Mouse (Mus musculus): Measurements from ENCODE around the gene Dock2. TPM values are rescaled to one million over a fixed set of nuclear protein-coding genes. Genes with fewer than 3 reads are reported as not detected.

Gene Dock2
- total and polyA plus RNA-seq, 3 experiments: 60.9 to 101 (median 77.9) TPM

- peak; percentile 82 for DNase-seq (ENCODE audit: low read depth, low spot score)
- H3K4me3 ChIP-seq (ENCODE audit: control insufficient read depth in 1 of 2, insufficient read depth in 1 of 2, low read depth in 2 of 2, low read length in 2 of 2): no peak overlapping the region
- TF ChIP-seq USF2 (IDR thresholded peaks at IDR 0.05; ENCODE audit: borderline replicate concordance in 1 of 2, insufficient read depth in 1 of 2, low read depth in 1 of 2, low read length in 2 of 2): no peak
- no peak for TF ChIP-seq MAZ (IDR thresholded peaks at IDR 0.05; ENCODE audit: low read depth, low read length)
- TF ChIP-seq SIN3A (IDR thresholded peaks at IDR 0.05; ENCODE audit: low read length): peak; percentile 52
- TF ChIP-seq POLR2AphosphoS2 (IDR thresholded peaks at IDR 0.05; ENCODE audit: low read length): no peak
- no peak for TF ChIP-seq MYC (IDR thresholded peaks at IDR 0.05; ENCODE audit: low read depth, low read length)
- TF ChIP-seq HCFC1 (IDR thresholded peaks at IDR 0.05; ENCODE audit: low read depth, low read length): no peak
- TF ChIP-seq POLR2AphosphoS5 (IDR thresholded peaks at IDR 0.05; ENCODE audit: borderline replicate concordance, low read depth, low read length): no peak
- peak; percentile 3; the same call in 1 of the 2 replicates for TF ChIP-seq USF1 (IDR thresholded peaks at IDR 0.05; ENCODE audit: low read depth, low read length)
- TF ChIP-seq CHD2 (IDR thresholded peaks at IDR 0.05; ENCODE audit: low read length): peak; percentile 35; the same call in 1 of the 2 replicates
- TF ChIP-seq MXI1 (IDR thresholded peaks at IDR 0.05; ENCODE audit: low read depth, low read length): peak; percentile 55; the same call in 1 of the 2 replicates
- TF ChIP-seq MAX (IDR thresholded peaks at IDR 0.05; ENCODE audit: low read length): peak; percentile 38; the same call in 1 of the 2 replicates
- no peak for TF ChIP-seq CTCF (IDR thresholded peaks at IDR 0.05 in 2 of 3, conservative IDR thresholded peaks at IDR 0.05 in 1 of 3; ENCODE audit: control insufficient read depth in 1 of 3, insufficient read depth in 1 of 3, low read depth in 2 of 3, low read length in 3 of 3, poor library complexity in 1 of 3, severe bottlenecking in 1 of 3)
- peak; percentile 65; the same call in 1 of the 2 replicates for TF ChIP-seq GABPA (IDR thresholded peaks at IDR 0.05; ENCODE audit: low read depth, low read length)
- TF ChIP-seq UBTF (IDR thresholded peaks at IDR 0.05; ENCODE audit: borderline replicate concordance, insufficient read depth, low read depth, low read length): no peak
- TF ChIP-seq POLR2A (IDR thresholded peaks at IDR 0.05; ENCODE audit: control insufficient read depth in 1 of 2, insufficient read depth in 1 of 2, low read depth in 1 of 2, low read length in 2 of 2, poor library complexity in 1 of 2): no peak
- TF ChIP-seq ZNF384 (IDR thresholded peaks at IDR 0.05; ENCODE audit: low read depth, low read length): peak; percentile 83
- peak; percentile 94 for TF ChIP-seq BHLHE40 (IDR thresholded peaks at IDR 0.05; ENCODE audit: borderline replicate concordance, low read depth, low read length)
- TF ChIP-seq ETS1 (IDR thresholded peaks at IDR 0.05; ENCODE audit: low read depth, low read length): peak; percentile 68; the same call in 1 of the 2 replicates
- no peak for TF ChIP-seq ZMIZ1 (IDR thresholded peaks at IDR 0.05; ENCODE audit: low read depth, low read length)
- TF ChIP-seq SMC3 (IDR thresholded peaks at IDR 0.05; ENCODE audit: low read depth, low read length): no peak
- TF ChIP-seq JUND (IDR thresholded peaks at IDR 0.05; ENCODE audit: low read depth, low read length): no peak
- TF ChIP-seq MYB (IDR thresholded peaks at IDR 0.05; ENCODE audit: low read depth, low read length): no peak
- peak; percentile 54 for TF ChIP-seq TCF12 (IDR thresholded peaks at IDR 0.05; ENCODE audit: low read depth, low read length)
- peak; percentile 74 to 82 for TF ChIP-seq EP300 (IDR thresholded peaks at IDR 0.05; ENCODE audit: low read depth in 1 of 2, low read length in 2 of 2)
- no peak for TF ChIP-seq NELFE (IDR thresholded peaks at IDR 0.05; ENCODE audit: low read depth, low read length)
- no peak for TF ChIP-seq E2F4 (IDR thresholded peaks at IDR 0.05; ENCODE audit: borderline replicate concordance, low read depth, low read length)
- TF ChIP-seq TBP (IDR thresholded peaks at IDR 0.05; ENCODE audit: low read depth, low read length): no peak
- TF ChIP-seq NRF1 (IDR thresholded peaks at IDR 0.05; ENCODE audit: insufficient read depth, low read depth, low read length, poor library complexity, severe bottlenecking): no peak
- peak; percentile 82 for TF ChIP-seq MAFK (IDR thresholded peaks at IDR 0.05; ENCODE audit: borderline replicate concordance, low read depth, low read length)
- peak; percentile 81 for TF ChIP-seq GATA1 (IDR thresholded peaks at IDR 0.05; ENCODE audit: low read depth, low read length)
- TF ChIP-seq ELF1 (IDR thresholded peaks at IDR 0.05; ENCODE audit: low read depth, low read length): no peak
- no peak for TF ChIP-seq CHD1 (IDR thresholded peaks at IDR 0.05; ENCODE audit: low read depth, low read length)
- TF ChIP-seq RAD21 (IDR thresholded peaks at IDR 0.05; ENCODE audit: low read depth, low read length): no peak
- TF ChIP-seq ZC3H11A (IDR thresholded peaks at IDR 0.05; ENCODE audit: low read depth, low read length): no peak
- TF ChIP-seq KAT2A (conservative IDR thresholded peaks at IDR 0.05; ENCODE audit: low read depth, low read length): no peak
- no peak for TF ChIP-seq RCOR1 (IDR thresholded peaks at IDR 0.05; ENCODE audit: low read depth, low read length)
- TF ChIP-seq TAL1 (IDR thresholded peaks at IDR 0.05; ENCODE audit: low read length): no peak
- no peak for TF ChIP-seq MEF2A (IDR thresholded peaks at IDR 0.05; ENCODE audit: extremely low read depth, insufficient replicate concordance, low read depth, low read length, poor library complexity, severe bottlenecking)
Measured at GRCm38 (mm10) chr11:34727467-34727866, 56.2 kb downstream of the Dock2 start.

More at GRCm38 (mm10) chr11:34727467-34727866, 56.2 kb downstream of the Dock2 start:
- H3K36me3 ChIP-seq (ENCODE audit: control insufficient read depth in 1 of 2, insufficient read depth in 2 of 2, low read length in 2 of 2): peaks cover 17 to 33% of the 10 kb centered on the region in 2 experiments
- peaks cover 10 to 18% of the 10 kb centered on the region in 2 experiments for H3K4me1 ChIP-seq (ENCODE audit: control insufficient read depth in 1 of 2, insufficient read depth in 2 of 2, low read length in 2 of 2)
- no peaks in the 10 kb centered on the region for H3K9me3 ChIP-seq (replicated peaks; ENCODE audit: insufficient read depth, low read length)
- no peak overlapping the region for H3K9ac ChIP-seq (ENCODE audit: control insufficient read depth, low read depth, low read length, poor library complexity, severe bottlenecking)
- H3K27me3 ChIP-seq (ENCODE audit: control insufficient read depth in 1 of 2, insufficient read depth in 2 of 2, low read length in 2 of 2): no peaks in the 10 kb centered on the region
- peak overlapping the region; percentile 25; the same call in 1 of the 2 replicates for H3K27ac ChIP-seq (ENCODE audit: control insufficient read depth, low read depth, low read length)
- H3K79me2 ChIP-seq (ENCODE audit: control insufficient read depth, insufficient read depth, low read length, poor library complexity): no peaks in the 10 kb centered on the region

Measured in MEL (cell line).